Mouse (Mus musculus): ENCODE measurements around the gene Gm10718.
"Not testable (repeated sequence)": the region's sequence is repeated elsewhere in the genome, so short reads cannot be mapped to it uniquely, and the experiment has no call there.

DNA sequence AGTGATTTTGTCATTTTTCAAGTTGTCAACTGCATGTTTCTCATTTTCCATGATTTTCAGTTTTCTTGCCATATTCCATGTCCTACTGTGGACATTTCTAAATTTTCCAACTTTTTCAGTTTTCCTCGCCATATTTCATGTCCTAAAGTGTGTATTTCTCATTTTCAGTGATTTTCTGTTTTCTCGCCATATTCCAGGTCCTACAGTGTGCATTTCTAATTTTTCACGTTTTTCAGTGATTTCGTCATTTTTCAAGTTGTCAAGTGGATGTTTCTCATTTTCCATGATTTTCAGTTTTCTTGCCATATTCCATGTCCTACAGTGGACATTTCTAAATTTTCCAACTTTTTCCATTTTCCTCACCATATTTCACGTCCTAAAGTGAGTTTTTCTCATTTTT is 17.2 kb upstream of the Gm10718 start:
- TF ChIP-seq ZC3H11A (IDR thresholded peaks at IDR 0.05; ENCODE audit: borderline replicate concordance, low read depth, low read length); MAFK (IDR thresholded peaks at IDR 0.05; ENCODE audit: insufficient read depth, low read depth, low read length); ZNF384 (IDR thresholded peaks at IDR 0.05; ENCODE audit: low read depth, low read length); CHD2 (IDR thresholded peaks at IDR 0.05; ENCODE audit: low read depth, low read length): not testable (repeated sequence)
